Mouse (Mus musculus): ENCODE results near the gene Vps4b. TPM values are rescaled to one million over a fixed set of nuclear protein-coding genes. Genes with fewer than 3 reads are reported as not detected.

Gene Vps4b
- polyA plus RNA-seq, 1 experiment from 2014 or later = 60.9 TPM

- H3K4me2 ChIP-seq (replicated peaks; ENCODE audit: low read depth) = no peak overlapping the region
- H3K36me3 ChIP-seq (ENCODE audit: control insufficient read depth, insufficient read depth) = no peaks in the 10 kb centered on the region
- H3K9me3 ChIP-seq (ENCODE audit: control insufficient read depth) = no peaks in the 10 kb centered on the region
- no peaks in the 10 kb centered on the region for H3K27me3 ChIP-seq (replicated peaks; ENCODE audit: control insufficient read depth, insufficient read depth, low read length)
- H3K9ac ChIP-seq (ENCODE audit: low read depth, low read length) = no peak overlapping the region
- no peak for ATAC-seq
- no peak overlapping the region for H3K4me3 ChIP-seq (ENCODE audit: low read depth, low read length)
- WGBS = 82% methylated on average over 3 of the region's 3 CpGs
- peak; percentile 60 for TF ChIP-seq CTCF (IDR thresholded peaks at IDR 0.05; ENCODE audit: low read depth)
- no peak overlapping the region for H3K27ac ChIP-seq (ENCODE audit: low read depth, low read length)
- H3K4me1 ChIP-seq (replicated peaks; ENCODE audit: control insufficient read depth, insufficient read depth, low read length) = peaks cover 8% of the 10 kb centered on the region
Observed at GRCm38 (mm10) chr1:106799931-106800330, 3.4 kb upstream of the Vps4b start.

DNA sequence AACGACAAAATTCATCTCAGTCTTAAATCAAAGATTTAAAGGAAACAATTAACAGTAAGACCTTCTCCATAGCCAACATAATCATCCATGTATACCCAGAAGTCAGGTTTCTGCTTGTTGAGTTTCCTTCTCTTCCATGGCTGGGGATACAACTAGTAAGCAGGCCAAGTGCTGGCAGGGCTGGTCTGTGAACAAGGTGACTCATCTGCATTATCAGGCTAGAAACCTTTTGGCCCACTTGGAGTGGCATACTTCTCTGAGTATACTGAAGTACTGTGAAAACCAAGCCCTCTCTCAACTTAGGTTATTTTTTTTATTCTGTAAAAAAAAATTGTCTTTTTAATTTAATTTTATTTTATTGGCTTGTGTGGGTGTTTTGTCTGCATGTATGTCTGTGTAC is 2.9 kb upstream of the Vps4b start:
- no peaks in the 10 kb centered on the region for H3K27me3 ChIP-seq (replicated peaks; ENCODE audit: control insufficient read depth, insufficient read depth, low read length)
- no peak overlapping the region for H3K4me3 ChIP-seq (ENCODE audit: low read depth, low read length)
- TF ChIP-seq CTCF (IDR thresholded peaks at IDR 0.05; ENCODE audit: low read depth) = no peak
- H3K27ac ChIP-seq (ENCODE audit: low read depth, low read length) = no peak overlapping the region
- no peaks in the 10 kb centered on the region for H3K36me3 ChIP-seq (ENCODE audit: control insufficient read depth, insufficient read depth)
- no peak overlapping the region for H3K4me2 ChIP-seq (replicated peaks; ENCODE audit: low read depth)
- no peak overlapping the region for H3K9ac ChIP-seq (ENCODE audit: low read depth, low read length)
- H3K9me3 ChIP-seq (ENCODE audit: control insufficient read depth) = no peaks in the 10 kb centered on the region
- WGBS = 56% methylated on average over 1 of the region's 1 CpGs
- ATAC-seq = no peak
- peaks cover 8% of the 10 kb centered on the region for H3K4me1 ChIP-seq (replicated peaks; ENCODE audit: control insufficient read depth, insufficient read depth, low read length)

DNA sequence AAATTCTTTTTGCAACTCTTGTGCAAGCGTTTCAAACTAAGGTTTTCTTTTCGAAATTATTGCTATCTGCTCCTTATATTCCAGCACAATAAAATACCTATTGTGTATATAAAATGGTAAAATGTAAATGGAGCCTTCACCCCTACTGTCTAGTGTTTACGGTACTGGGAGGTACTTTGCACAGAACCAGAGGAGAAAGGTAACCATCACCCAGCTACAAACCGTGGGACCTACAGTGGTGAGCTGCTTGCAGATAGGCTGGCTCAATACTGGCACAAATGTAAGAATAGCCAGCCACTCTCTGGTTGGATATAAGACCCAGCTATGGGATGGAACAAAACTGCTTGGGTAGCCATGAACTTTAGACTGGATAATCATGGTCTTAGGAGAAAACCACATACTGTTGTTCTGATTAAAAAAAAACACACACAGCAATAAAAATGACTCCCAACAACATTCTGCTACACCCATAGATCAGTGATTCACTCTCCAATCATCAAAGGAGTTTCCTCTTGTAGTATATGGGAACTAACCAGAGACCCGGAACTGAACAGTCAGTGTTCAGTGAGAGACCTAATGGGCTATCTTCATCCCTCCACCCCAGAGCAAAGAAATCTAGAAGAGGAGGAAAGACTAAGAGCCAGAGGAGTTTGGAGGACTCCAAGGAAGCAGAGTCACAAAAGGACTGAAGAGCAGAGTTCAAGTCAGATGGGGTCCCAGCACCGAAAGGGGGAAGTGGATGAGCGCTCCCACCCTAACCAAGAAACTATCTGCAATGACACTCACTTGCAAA is 655 bp upstream of the Vps4b start:
- H3K27ac ChIP-seq (ENCODE audit: low read depth, low read length) = 0 out of 2 replicates have a peak overlapping the region, but pooled peaks have one; percentile 98
- peak; percentile 36; the same call in 1 of the 2 replicates for ATAC-seq
- peak overlapping the region; percentile 98 for H3K4me3 ChIP-seq (ENCODE audit: low read depth, low read length)
- no peak for TF ChIP-seq CTCF (IDR thresholded peaks at IDR 0.05; ENCODE audit: low read depth)
- WGBS = 58% methylated on average over 7 of the region's 7 CpGs
- H3K9me3 ChIP-seq (ENCODE audit: control insufficient read depth) = no peaks in the 10 kb centered on the region
- H3K27me3 ChIP-seq (replicated peaks; ENCODE audit: control insufficient read depth, insufficient read depth, low read length) = no peaks in the 10 kb centered on the region
- no peaks in the 10 kb centered on the region; the same call in 1 of the 2 replicates for H3K36me3 ChIP-seq (ENCODE audit: control insufficient read depth, insufficient read depth)
- H3K9ac ChIP-seq (ENCODE audit: low read depth, low read length) = peak overlapping the region; percentile 100; the same call in 1 of the 2 replicates
- peak overlapping the region; percentile 69 for H3K4me2 ChIP-seq (replicated peaks; ENCODE audit: low read depth)
- peaks cover 8% of the 10 kb centered on the region for H3K4me1 ChIP-seq (replicated peaks; ENCODE audit: control insufficient read depth, insufficient read depth, low read length)

- peak; percentile 91 for ATAC-seq
- Histone ChIP-seq H3K4me2 (replicated peaks; ENCODE audit: low read depth) (peak overlapping the region; percentile 69), H3K27ac (ENCODE audit: low read depth, low read length) (peak overlapping the region; percentile 98), H3K4me3 (ENCODE audit: low read depth, low read length) (peak overlapping the region; percentile 98), H3K36me3 (ENCODE audit: control insufficient read depth, insufficient read depth) (no peaks in the 10 kb centered on the region; the same call in 1 of the 2 replicates), H3K4me1 (replicated peaks; ENCODE audit: control insufficient read depth, insufficient read depth, low read length) (peaks cover 8% of the 10 kb centered on the region), H3K9ac (ENCODE audit: low read depth, low read length) (peak overlapping the region; percentile 100), H3K9me3 (ENCODE audit: control insufficient read depth) (no peaks in the 10 kb centered on the region), H3K27me3 (replicated peaks; ENCODE audit: control insufficient read depth, insufficient read depth, low read length) (no peaks in the 10 kb centered on the region)
- no peak for TF ChIP-seq CTCF (IDR thresholded peaks at IDR 0.05; ENCODE audit: low read depth)
- 1% methylated on average over 51 of the region's 51 CpGs for WGBS
Observed at GRCm38 (mm10) chr1:106795634-106796541, 640 bp downstream of the Vps4b start.

DNA sequence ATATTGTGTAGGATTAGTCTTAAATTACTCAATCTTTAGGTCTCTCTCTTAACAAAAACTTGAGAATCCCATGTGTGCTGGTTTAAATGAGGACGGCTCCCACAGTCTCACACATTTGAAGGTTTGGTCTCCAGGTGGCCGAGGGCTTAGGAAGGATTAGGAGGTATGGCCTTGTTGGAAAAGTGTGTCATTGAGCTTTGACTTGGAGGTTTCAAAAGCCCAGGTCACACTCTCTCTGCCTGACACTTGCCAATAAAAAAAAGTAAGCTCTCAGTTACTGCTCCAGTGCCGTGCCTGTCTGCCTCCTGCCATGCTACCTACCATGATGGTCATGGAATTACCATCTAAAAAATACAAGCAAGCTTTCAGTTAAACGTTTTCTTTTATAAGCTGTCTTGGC is 21.6 kb downstream of the Vps4b start:
- Histone ChIP-seq H3K9ac (ENCODE audit: low read depth, low read length) (no peak overlapping the region), H3K4me1 (replicated peaks; ENCODE audit: control insufficient read depth, insufficient read depth, low read length) (no peaks in the 10 kb centered on the region), H3K27me3 (replicated peaks; ENCODE audit: control insufficient read depth, insufficient read depth, low read length) (no peaks in the 10 kb centered on the region), H3K4me3 (ENCODE audit: low read depth, low read length) (no peak overlapping the region), H3K36me3 (ENCODE audit: control insufficient read depth, insufficient read depth) (peaks cover 79% of the 10 kb centered on the region), H3K9me3 (ENCODE audit: control insufficient read depth) (no peaks in the 10 kb centered on the region), H3K4me2 (replicated peaks; ENCODE audit: low read depth) (no peak overlapping the region), H3K27ac (ENCODE audit: low read depth, low read length) (no peak overlapping the region)
- 88% methylated on average over 4 of the region's 4 CpGs for WGBS
- ATAC-seq = no peak
- TF ChIP-seq CTCF (IDR thresholded peaks at IDR 0.05; ENCODE audit: low read depth) = no peak

- H3K27ac ChIP-seq (ENCODE audit: low read depth, low read length) = no peak overlapping the region
- no peak overlapping the region for H3K4me3 ChIP-seq (ENCODE audit: low read depth, low read length)
- no peak overlapping the region for H3K4me2 ChIP-seq (replicated peaks; ENCODE audit: low read depth)
- no peaks in the 10 kb centered on the region for H3K4me1 ChIP-seq (replicated peaks; ENCODE audit: control insufficient read depth, insufficient read depth, low read length)
- no peak overlapping the region for H3K9ac ChIP-seq (ENCODE audit: low read depth, low read length)
- H3K9me3 ChIP-seq (ENCODE audit: control insufficient read depth) = no peaks in the 10 kb centered on the region
- peaks cover 77% of the 10 kb centered on the region for H3K36me3 ChIP-seq (ENCODE audit: control insufficient read depth, insufficient read depth)
- no peak for TF ChIP-seq CTCF (IDR thresholded peaks at IDR 0.05; ENCODE audit: low read depth)
- no peaks in the 10 kb centered on the region for H3K27me3 ChIP-seq (replicated peaks; ENCODE audit: control insufficient read depth, insufficient read depth, low read length)
- ATAC-seq = no peak
- WGBS = 61% methylated on average over 9 of the region's 9 CpGs
Observed at GRCm38 (mm10) chr1:106774092-106774491, 22.4 kb downstream of the Vps4b start.

Measured in intestine, postnatal 0 days (tissue).